Mouse (Mus musculus) CH12.LX (cell line): ENCODE results near the gene Sipa1l2. TPM values are rescaled to one million over a fixed set of nuclear protein-coding genes. Genes with fewer than 3 reads are reported as not detected.

Source experiments
- DNase-seq: peaks from one replicate; pipeline ENCODE4 v3.0.0-alpha.2; 2013; ENCODE audit errors: extremely low read depth
- H3K27ac ChIP-seq: 2 replicates; pipeline ENCODE4 v1.5.1; 2012; ENCODE audit warnings: low read depth, mild to moderate bottlenecking, control low read depth, moderate library complexity; ENCODE audit not compliant: insufficient read depth
- H3K27me3 ChIP-seq: replicated peaks from 2 replicates; pipeline ENCODE3; 2012; ENCODE audit warnings: inconsistent platforms
- H3K36me3 ChIP-seq, 2 experiments: replicated peaks in 1 of 2; 2 replicates each; pipeline versions ENCODE3 to v1.6.1; 2012; ENCODE audit warnings: inconsistent platforms in 1 of 2, low read length in 1 of 2, mild to moderate bottlenecking in 1 of 2, mixed read lengths in 1 of 2, moderate library complexity in 1 of 2; ENCODE audit not compliant: control insufficient read depth in 1 of 2, insufficient read depth in 1 of 2
- H3K4me1 ChIP-seq, 2 experiments: 2 replicates each; pipeline ENCODE4 v1.6.1; 2012; ENCODE audit warnings: inconsistent platforms in 1 of 2, moderate library complexity in 1 of 2; ENCODE audit not compliant: insufficient read depth in 2 of 2, control insufficient read depth in 1 of 2
- H3K4me2 ChIP-seq: 2 replicates; pipeline ENCODE4 v1.6.1; 2012; ENCODE audit warnings: low read depth, mild to moderate bottlenecking, control low read depth; ENCODE audit not compliant: poor library complexity, insufficient read depth, severe bottlenecking
- H3K4me3 ChIP-seq, 3 experiments: fragments of 150-350 bp in 1 of 3; sonication (generic) in 1 of 3; replicated peaks in 1 of 3; 2 replicates each; pipeline versions ENCODE3 to v1.5.1; 2011 to 2012; ENCODE audit warnings: low read depth in 2 of 3, low read length in 2 of 3, mild to moderate bottlenecking in 2 of 3, moderate library complexity in 2 of 3, control low read depth in 1 of 3, improper control_type of control experiment in 1 of 3, inconsistent platforms in 1 of 3, mixed read lengths in 1 of 3; ENCODE audit not compliant: poor library complexity in 1 of 3
- H3K79me2 ChIP-seq: replicated peaks from 2 replicates; pipeline ENCODE4 v1.6.1; 2012; ENCODE audit warnings: mild to moderate bottlenecking, moderate library complexity; ENCODE audit not compliant: control insufficient read depth, poor library complexity, insufficient read depth, severe bottlenecking; ENCODE audit errors: extremely low read depth
- H3K9ac ChIP-seq: 2 replicates; pipeline ENCODE4 v1.6.1; 2012; ENCODE audit warnings: low read depth, mild to moderate bottlenecking, control low read depth, moderate library complexity; ENCODE audit not compliant: insufficient read depth
- H3K9me3 ChIP-seq: replicated peaks from 2 replicates; pipeline ENCODE3; 2012; ENCODE audit warnings: low read length, inconsistent platforms, mixed read lengths
- BHLHE40 ChIP-seq: IDR thresholded peaks from 2 replicates; pipeline ENCODE4 v1.6.1; 2011; ENCODE audit warnings: mild to moderate bottlenecking, low read depth, low read length, improper control_type of control experiment
- CHD2 ChIP-seq: IDR thresholded peaks from 2 replicates; pipeline ENCODE4 v1.6.1; 2011; ENCODE audit warnings: low read length, improper control_type of control experiment
- CTCF ChIP-seq, 2 experiments: IDR thresholded peaks in 1 of 2; conservative IDR thresholded peaks in 1 of 2; 2 replicates each; pipeline ENCODE4 v1.5.1; 2011 to 2012; ENCODE audit warnings: low read depth in 2 of 2, low read length in 2 of 2, improper control_type of control experiment in 1 of 2, inconsistent platforms in 1 of 2, mild to moderate bottlenecking in 1 of 2, moderate library complexity in 1 of 2
- GABPA ChIP-seq: IDR thresholded peaks from 2 replicates; pipeline ENCODE4 v1.6.1; 2012; ENCODE audit warnings: low read depth, low read length, improper control_type of control experiment, inconsistent platforms; ENCODE audit not compliant: insufficient replicate concordance
- JUN ChIP-seq: IDR thresholded peaks from 2 replicates; pipeline ENCODE4 v1.6.1; 2011; ENCODE audit warnings: low read depth, mild to moderate bottlenecking, low read length, improper control_type of control experiment, moderate library complexity; ENCODE audit not compliant: insufficient read depth
- MAX ChIP-seq: IDR thresholded peaks from 2 replicates; pipeline ENCODE4 v1.6.1; 2011; ENCODE audit warnings: low read length, improper control_type of control experiment
- MEF2A ChIP-seq: IDR thresholded peaks from 2 replicates; pipeline ENCODE4 v1.6.1; 2014; ENCODE audit warnings: low read depth, mild to moderate bottlenecking, inconsistent platforms, low read length, improper control_type of control experiment, borderline replicate concordance
- MYC ChIP-seq: IDR thresholded peaks from 2 replicates; pipeline ENCODE4 v1.6.1; 2011; ENCODE audit warnings: low read depth, mild to moderate bottlenecking, improper control_type of control experiment, low read length
- NELFE ChIP-seq: IDR thresholded peaks from 2 replicates; pipeline ENCODE4 v1.6.1; 2011; ENCODE audit warnings: low read depth, low read length, improper control_type of control experiment
- PAX5 ChIP-seq: IDR thresholded peaks from 2 replicates; pipeline ENCODE4 v1.6.1; 2012; ENCODE audit warnings: low read length, inconsistent platforms, mixed read lengths
- POLR2A ChIP-seq: IDR thresholded peaks from 2 replicates; pipeline ENCODE4 v1.6.1; 2011; ENCODE audit warnings: low read depth, mild to moderate bottlenecking, improper control_type of control experiment, low read length
- RAD21 ChIP-seq: IDR thresholded peaks from 2 replicates; pipeline ENCODE4 v1.6.1; 2011; ENCODE audit warnings: low read depth, mild to moderate bottlenecking, low read length, improper control_type of control experiment, moderate library complexity
- TCF12 ChIP-seq: IDR thresholded peaks from 2 replicates; pipeline ENCODE4 v1.6.1; 2014; ENCODE audit warnings: low read depth, mild to moderate bottlenecking, inconsistent platforms, low read length, improper control_type of control experiment
- USF2 ChIP-seq: conservative IDR thresholded peaks from 2 replicates; pipeline ENCODE4 v1.6.1; 2011; ENCODE audit warnings: low read depth, low read length, improper control_type of control experiment
- ZKSCAN1 ChIP-seq: IDR thresholded peaks from 2 replicates; pipeline ENCODE4 v1.6.1; 2012; ENCODE audit warnings: low read depth, inconsistent platforms, low read length, improper control_type of control experiment, borderline replicate concordance
- ZNF384 ChIP-seq: IDR thresholded peaks from 2 replicates; pipeline ENCODE4 v1.6.1; 2012; ENCODE audit warnings: low read depth, low read length, improper control_type of control experiment, inconsistent platforms
- dilution Hi-C: fragments of 300-500 bp; cut with MboI; formaldehyde crosslinking; loops from 2 replicates; pipeline ENCODE4 v1.14.3; 2020; ENCODE audit warnings: low sequenced_read_pairs; ENCODE audit not compliant: extremely low pct_unique_long_range_greater_than_20kb, extremely low pct_ligation_motif_present
- in situ Hi-C: fragments of 300-500 bp; cut with MboI; formaldehyde crosslinking; loops from 3 replicates; pipeline ENCODE4 v1.14.3; 2019; ENCODE audit warnings: low sequenced_read_pairs, low pct_ligation_motif_present, low pct_unique_long_range_greater_than_20kb, mixed read lengths
- polyA plus RNA-seq: library from polyadenylated mRNA; unstranded; fragments of >175 nt; gene quantifications from 2 replicates; pipeline ENCODE4 v1.2.1, GENCODE M21; 2012; ENCODE audit warnings: low read depth; ENCODE audit not compliant: insufficient read length
- total RNA-seq, 2 experiments: library from RNA; depleted of rRNA; stranded (reverse); fragments of 300-350 nt in 1 of 2; fragments of >200 nt in 1 of 2; gene quantifications; 2 replicates each; pipeline ENCODE4 v1.2.3; 2012 to 2014

Gene Sipa1l2
- total and polyA plus RNA-seq, 3 experiments = 2.0 to 5.6 (median 2.7) TPM

GRCm38 (mm10) chr8:125600033-125600686, 30.6 kb upstream of the Sipa1l2 start (continued):
- TF ChIP-seq POLR2A = no peak

GRCm38 (mm10) chr8:125595571-125596508, 26.2 kb upstream of the Sipa1l2 start:
- in situ Hi-C loops (no loop called here), dilution Hi-C loops (no loop called here)
- Histone ChIP-seq H3K4me2 (no peak overlapping the region), H3K4me3 (no peak overlapping the region), H3K27me3 (peaks cover 2% of the 10 kb centered on the region), H3K79me2 (no peaks in the 10 kb centered on the region), H3K27ac (no peak overlapping the region), H3K4me1 (peaks cover 0 to 18% of the 10 kb centered on the region in 2 experiments; a peak in 2 of 4 replicates), H3K9me3 (no peaks in the 10 kb centered on the region), H3K9ac (no peak overlapping the region), H3K36me3 (no peaks in the 10 kb centered on the region)
- TF ChIP-seq MEF2A (0 out of 2 replicates have a peak, but pooled peaks have one; percentile 20), CTCF (conservative IDR thresholded peaks at IDR 0.05 in 1 of 2, IDR thresholded peaks at IDR 0.05 in 1 of 2; ENCODE audit: low read depth in 2 of 2, low read length in 2 of 2) (0 out of 4 replicates have a peak, but pooled peaks of 1 of the 2 experiments have one; percentile 10), JUN (no peak), GABPA (no peak)
- no peak for DNase-seq

GRCm38 (mm10) chr8:125590363-125590762, 20.8 kb upstream of the Sipa1l2 start:
- DNase-seq = no peak
- H3K27ac ChIP-seq = no peak overlapping the region
- no peak overlapping the region for H3K4me3 ChIP-seq
- no peak overlapping the region for H3K4me2 ChIP-seq
- peaks cover 1 to 3% of the 10 kb centered on the region in 2 experiments; a peak in 3 of 4 replicates for H3K4me1 ChIP-seq
- H3K79me2 ChIP-seq = no peaks in the 10 kb centered on the region
- dilution Hi-C loops = no loop called here
- peaks cover 2% of the 10 kb centered on the region for H3K27me3 ChIP-seq
- in situ Hi-C loops = no loop called here
- no peaks in the 10 kb centered on the region for H3K36me3 ChIP-seq
- TF ChIP-seq RAD21 = no peak
- no peak overlapping the region for H3K9ac ChIP-seq
- no peaks in the 10 kb centered on the region for H3K9me3 ChIP-seq

GRCm38 (mm10) chr8:125586587-125586986, 17.0 kb upstream of the Sipa1l2 start:
- DNase-seq = no peak
- H3K79me2 ChIP-seq = no peaks in the 10 kb centered on the region
- H3K27ac ChIP-seq = no peak overlapping the region
- no peaks in the 10 kb centered on the region for H3K36me3 ChIP-seq
- H3K9me3 ChIP-seq = no peaks in the 10 kb centered on the region
- in situ Hi-C loops (loop anchor here (10.0 kb wide), 2 partner anchors 58 to 278 kb away; no protein-coding TSS in a partner anchor), dilution Hi-C loops (no loop called here)
- H3K9ac ChIP-seq = no peak overlapping the region
- H3K4me3 ChIP-seq = no peak overlapping the region
- H3K4me2 ChIP-seq = no peak overlapping the region
- H3K27me3 ChIP-seq = peaks cover 2% of the 10 kb centered on the region
- TF ChIP-seq ZNF384 (no peak), MEF2A (no peak), MAX (no peak), CTCF (conservative IDR thresholded peaks at IDR 0.05 in 1 of 2, IDR thresholded peaks at IDR 0.05 in 1 of 2; ENCODE audit: low read depth in 2 of 2, low read length in 2 of 2) (no peak), TCF12 (no peak), CHD2 (no peak), BHLHE40 (no peak), USF2 (no peak), PAX5 (no peak), MYC (no peak), NELFE (no peak), ZKSCAN1 (no peak)
- peaks cover 12 to 31% of the 10 kb centered on the region in 2 experiments for H3K4me1 ChIP-seq
